Mouse (Mus musculus) neural tube, embryonic 14.5 days (tissue): ENCODE measurements around the gene Ackr3. TPM values are rescaled to one million over a fixed set of nuclear protein-coding genes. Genes with fewer than 3 reads are reported as not detected.

Source experiments
- ATAC-seq: fragments of 200-750 bp; cut with Nextera tagmentation; 2 replicates; pipeline ENCODE4 v1.8.0; 2017; ENCODE audit warnings: low read depth, mild to moderate bottlenecking, moderate TSS enrichment, moderate library complexity
- H3K27ac ChIP-seq: fragments of 300-500 bp; sonication (generic); 2 replicates; pipeline ENCODE4 v1.5.1; 2014; ENCODE audit warnings: low read depth, mild to moderate bottlenecking, control low read depth, low read length, moderate library complexity, mixed read lengths
- H3K27me3 ChIP-seq: fragments of 300-500 bp; sonication (generic); 2 replicates; pipeline ENCODE4 v1.6.1; 2014; ENCODE audit warnings: low read length; ENCODE audit not compliant: control insufficient read depth, insufficient read depth
- H3K36me3 ChIP-seq: fragments of 300-500 bp; sonication (generic); 2 replicates; pipeline ENCODE4 v1.6.1; 2014; ENCODE audit warnings: low read length, mixed read lengths; ENCODE audit not compliant: control insufficient read depth, insufficient read depth
- H3K4me1 ChIP-seq: fragments of 300-500 bp; sonication (generic); 2 replicates; pipeline ENCODE4 v1.6.1; 2014; ENCODE audit warnings: low read length; ENCODE audit not compliant: control insufficient read depth, insufficient read depth
- H3K4me2 ChIP-seq: fragments of 300-500 bp; sonication (generic); 2 replicates; pipeline ENCODE4 v1.6.1; 2014; ENCODE audit warnings: mild to moderate bottlenecking, low read depth, low read length, control low read depth
- H3K4me3 ChIP-seq: fragments of 300-500 bp; sonication (generic); 2 replicates; pipeline ENCODE4 v1.5.1; 2014; ENCODE audit warnings: low read depth, low read length, control low read depth, mixed read lengths
- H3K9ac ChIP-seq: fragments of 300-500 bp; sonication (generic); replicated peaks from 2 replicates; pipeline ENCODE4 v1.6.1; 2014; ENCODE audit warnings: low read depth, mild to moderate bottlenecking, control low read depth, low read length, mixed read lengths
- H3K9me3 ChIP-seq: fragments of 300-500 bp; sonication (generic); 2 replicates; pipeline ENCODE4 v1.6.1; 2016; ENCODE audit warnings: low read length; ENCODE audit not compliant: control insufficient read depth
- WGBS: fragments of 180-500 bp; shearing (Covaris S2); extraction: QIAGEN DNeasy Blood & Tissue Kit; methylation state at CpG from one replicate; pipeline ENCODE4 v1.1.7; 2014; 5-methylcytosine and 5-hydroxymethylcytosine counted together
- polyA plus RNA-seq: library from polyadenylated mRNA; unstranded; fragments of >200 nt; fragmentation: Nextera tagmentation; extraction: Ambion mirVana; gene quantifications from 2 replicates; pipeline ENCODE4 v1.2.1, GENCODE M21; 2014

Ackr3 gene
- polyA plus RNA-seq, 1 experiment from 2014 or later: 8.7 TPM

DNA sequence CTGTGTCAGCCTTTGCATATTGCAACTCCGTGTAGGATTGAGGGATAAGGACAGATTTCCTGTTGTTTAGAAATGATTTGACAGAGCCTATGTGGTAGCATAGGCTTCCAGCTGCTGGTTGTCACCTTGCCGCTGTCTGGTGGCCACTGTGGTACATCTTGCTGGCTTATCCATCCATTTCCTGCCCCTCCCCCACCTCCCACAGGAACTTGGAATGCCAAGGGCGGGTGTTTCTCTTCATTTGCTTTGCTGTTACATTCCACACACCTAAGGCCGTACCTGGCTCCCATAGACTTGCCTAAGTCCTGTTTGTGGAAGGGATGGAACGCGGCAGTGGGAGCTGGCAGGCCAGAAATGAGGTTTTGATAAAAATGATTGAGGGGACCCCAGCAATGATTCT is 46.6 kb downstream of the Ackr3 start:
- no peak overlapping the region for H3K27ac ChIP-seq
- no peak overlapping the region for H3K4me3 ChIP-seq
- H3K9me3 ChIP-seq: no peaks in the 10 kb centered on the region
- H3K4me1 ChIP-seq: no peaks in the 10 kb centered on the region
- 86% methylated on average over 6 of the region's 6 CpGs for WGBS
- ATAC-seq: no peak
- no peaks in the 10 kb centered on the region for H3K36me3 ChIP-seq
- no peaks in the 10 kb centered on the region for H3K27me3 ChIP-seq
- no peak overlapping the region for H3K9ac ChIP-seq
- H3K4me2 ChIP-seq: no peak overlapping the region

DNA sequence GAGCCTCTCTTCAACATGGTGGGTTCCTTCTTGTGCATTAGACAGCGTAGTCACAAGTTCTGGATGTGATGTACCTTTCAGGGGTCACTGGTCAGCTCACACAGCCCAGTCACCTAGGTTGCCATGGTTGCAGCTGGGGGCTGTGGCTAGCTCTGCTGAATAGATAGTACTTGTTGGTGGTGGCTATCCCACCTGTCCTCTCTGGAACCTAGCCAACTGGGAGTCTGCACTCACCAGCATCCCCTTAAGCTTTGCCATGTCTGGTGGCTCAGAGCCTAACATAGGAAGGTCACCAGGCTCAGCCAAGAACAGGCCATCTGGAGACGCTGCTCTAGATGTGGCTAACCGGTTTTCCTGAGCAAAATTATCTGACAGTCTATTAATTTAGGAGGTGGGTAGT is 47.4 kb downstream of the Ackr3 start:
- H3K36me3 ChIP-seq: no peaks in the 10 kb centered on the region
- H3K9ac ChIP-seq: no peak overlapping the region
- WGBS: 69% methylated on average over 3 of the region's 3 CpGs
- no peak overlapping the region for H3K4me2 ChIP-seq
- H3K4me3 ChIP-seq: no peak overlapping the region
- no peaks in the 10 kb centered on the region for H3K27me3 ChIP-seq
- no peaks in the 10 kb centered on the region for H3K4me1 ChIP-seq
- no peaks in the 10 kb centered on the region for H3K9me3 ChIP-seq
- no peak overlapping the region for H3K27ac ChIP-seq
- ATAC-seq: no peak

DNA sequence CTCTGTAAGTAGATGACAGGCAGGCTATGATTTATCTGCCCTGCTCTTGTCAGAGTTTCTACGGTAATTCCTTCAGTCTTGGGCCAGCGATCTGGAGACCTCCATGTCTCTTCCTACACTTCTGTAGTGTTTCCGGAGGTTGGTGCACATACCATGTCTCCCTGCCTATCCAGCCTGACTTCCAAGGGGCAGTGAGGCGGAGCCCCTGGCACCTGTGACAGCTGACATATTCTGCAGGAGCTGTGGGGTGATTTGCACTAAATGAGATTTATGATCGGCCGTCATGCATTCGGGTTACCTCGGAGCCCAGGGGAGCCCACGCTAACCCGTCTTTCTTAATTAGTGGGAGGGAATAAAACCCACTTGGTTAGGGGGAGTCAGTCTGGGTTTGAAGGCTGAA is 49.7 kb downstream of the Ackr3 start:
- peak; percentile 42; the same call in 1 of the 2 replicates for ATAC-seq
- H3K9ac ChIP-seq: no peak overlapping the region
- H3K9me3 ChIP-seq: no peaks in the 10 kb centered on the region
- WGBS: 33% methylated on average over 10 of the region's 10 CpGs
- H3K36me3 ChIP-seq: no peaks in the 10 kb centered on the region
- H3K4me1 ChIP-seq: no peaks in the 10 kb centered on the region
- no peak overlapping the region for H3K4me3 ChIP-seq
- H3K4me2 ChIP-seq: no peak overlapping the region
- H3K27me3 ChIP-seq: no peaks in the 10 kb centered on the region
- H3K27ac ChIP-seq: no peak overlapping the region

DNA sequence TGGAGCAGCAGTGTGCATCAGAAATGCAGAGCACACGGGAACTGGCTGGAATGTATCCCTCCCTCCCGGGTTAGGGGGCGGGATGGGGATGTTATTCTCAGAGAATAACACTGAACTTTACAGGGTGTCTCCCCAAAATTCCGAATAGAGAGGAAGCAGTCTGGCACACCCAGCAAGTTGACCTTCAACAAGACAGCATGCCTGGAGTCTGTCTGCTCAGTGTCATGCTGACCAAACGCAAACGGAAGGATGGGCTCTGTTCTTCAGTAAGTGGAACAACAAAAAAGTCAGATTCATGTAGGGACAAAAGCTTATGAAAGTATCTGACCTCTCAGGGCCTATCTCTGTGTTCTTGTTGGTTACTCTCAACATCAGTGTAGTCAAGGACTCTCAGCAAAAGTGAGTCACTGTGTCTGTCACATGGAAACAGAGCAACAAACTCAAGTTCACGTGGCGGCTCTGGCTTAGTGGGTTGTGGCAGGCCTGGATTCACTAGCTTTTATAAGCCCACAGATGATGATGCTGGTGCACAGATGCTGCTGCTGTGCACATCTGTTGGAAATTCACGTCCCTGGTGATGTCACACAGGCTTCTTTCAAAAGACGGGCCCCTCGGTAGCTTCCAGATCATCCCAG is 54.6 kb downstream of the Ackr3 start:
- 83% methylated on average over 11 of the region's 11 CpGs for WGBS
- no peaks in the 10 kb centered on the region for H3K9me3 ChIP-seq
- no peak overlapping the region for H3K4me2 ChIP-seq
- H3K9ac ChIP-seq: no peak overlapping the region
- ATAC-seq: no peak
- no peak overlapping the region for H3K27ac ChIP-seq
- no peaks in the 10 kb centered on the region for H3K4me1 ChIP-seq
- no peaks in the 10 kb centered on the region for H3K36me3 ChIP-seq
- H3K27me3 ChIP-seq: no peaks in the 10 kb centered on the region
- H3K4me3 ChIP-seq: no peak overlapping the region

DNA sequence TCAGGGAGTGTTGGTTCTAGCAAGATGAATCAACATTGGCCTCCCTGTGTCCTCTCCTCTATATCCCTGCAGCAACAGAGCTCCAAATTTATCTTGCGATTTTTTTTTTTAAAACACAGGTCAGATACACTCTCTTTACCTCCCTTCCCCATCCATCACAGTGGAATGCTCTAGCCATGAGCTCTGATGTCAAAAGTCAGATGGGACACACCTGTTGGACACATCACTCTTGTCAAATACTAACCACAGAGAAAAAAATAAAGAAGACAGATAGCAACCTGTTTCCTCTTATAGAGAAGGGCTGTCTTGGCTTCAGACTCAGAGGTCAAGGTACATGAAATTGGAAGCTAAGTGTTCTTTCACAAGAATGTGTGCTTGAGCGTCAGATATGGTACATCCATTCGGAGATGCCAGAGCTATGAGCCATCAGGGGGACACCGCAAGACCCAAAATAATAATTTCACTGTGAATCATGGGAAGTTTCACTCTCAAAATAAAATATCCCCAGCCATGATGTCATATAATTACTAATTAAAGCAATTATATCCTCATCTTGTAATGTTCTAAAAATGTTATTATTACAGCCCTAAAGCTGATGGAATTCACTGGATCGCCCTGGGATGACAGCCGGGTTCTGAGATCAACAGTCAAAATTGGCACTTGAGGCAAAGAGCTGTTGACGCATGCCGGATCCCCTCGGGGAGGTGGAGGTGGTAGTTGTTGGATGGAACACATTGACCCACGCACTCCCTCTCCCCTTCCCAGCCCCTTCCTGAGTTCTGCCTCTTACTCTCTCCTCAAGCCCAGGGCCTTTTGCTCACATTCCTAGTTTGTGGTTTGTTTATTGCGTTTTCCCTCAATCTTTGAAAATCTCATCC is 57.2 kb downstream of the Ackr3 start:
- no peaks in the 10 kb centered on the region for H3K36me3 ChIP-seq
- no peak overlapping the region for H3K9ac ChIP-seq
- H3K4me1 ChIP-seq: no peaks in the 10 kb centered on the region
- ATAC-seq: no peak
- no peaks in the 10 kb centered on the region for H3K27me3 ChIP-seq
- H3K9me3 ChIP-seq: no peaks in the 10 kb centered on the region
- H3K27ac ChIP-seq: no peak overlapping the region
- H3K4me3 ChIP-seq: no peak overlapping the region
- WGBS: 97% methylated on average over 11 of the region's 11 CpGs
- H3K4me2 ChIP-seq: no peak overlapping the region

GRCm38 (mm10) chr1:90262380-90262779 is 58.6 kb downstream of the Ackr3 start:
- no peaks in the 10 kb centered on the region for H3K9me3 ChIP-seq
- H3K9ac ChIP-seq: no peak overlapping the region
- no peaks in the 10 kb centered on the region for H3K4me1 ChIP-seq
- no peaks in the 10 kb centered on the region for H3K27me3 ChIP-seq
- no peaks in the 10 kb centered on the region for H3K36me3 ChIP-seq
- 82% methylated on average over 8 of the region's 8 CpGs for WGBS
- no peak for ATAC-seq
- no peak overlapping the region for H3K4me3 ChIP-seq
- no peak overlapping the region for H3K4me2 ChIP-seq
- no peak overlapping the region for H3K27ac ChIP-seq

Other genes starting within 250 kb of the Ackr3 start
- 0.37 and 0.62 TPM in 2 replicates for gene Asb18, start 189.3 kb upstream of the Ackr3 start, polyA plus RNA-seq
- gene Iqca, start 50.6 kb upstream of the Ackr3 start, polyA plus RNA-seq: 0.70 TPM in 1 of 2 replicates, not detected in the other